Mouse (Mus musculus) bone marrow, adult 2 months (tissue): ENCODE data around the gene Zbtb45.

Source experiments
- CTCF ChIP-seq: fragments of 200-500 bp; IDR thresholded peaks from 2 replicates; pipeline ENCODE4 v1.5.1; 2011; ENCODE audit warnings: low read length, control low read depth; ENCODE audit not compliant: control insufficient read depth, insufficient read depth
- POLR2A ChIP-seq: fragments of 200-500 bp; IDR thresholded peaks from 2 replicates; pipeline ENCODE4 v1.6.1; 2011; ENCODE audit warnings: low read depth, mild to moderate bottlenecking, control low read depth, low read length, borderline replicate concordance; ENCODE audit not compliant: control insufficient read depth

DNA sequence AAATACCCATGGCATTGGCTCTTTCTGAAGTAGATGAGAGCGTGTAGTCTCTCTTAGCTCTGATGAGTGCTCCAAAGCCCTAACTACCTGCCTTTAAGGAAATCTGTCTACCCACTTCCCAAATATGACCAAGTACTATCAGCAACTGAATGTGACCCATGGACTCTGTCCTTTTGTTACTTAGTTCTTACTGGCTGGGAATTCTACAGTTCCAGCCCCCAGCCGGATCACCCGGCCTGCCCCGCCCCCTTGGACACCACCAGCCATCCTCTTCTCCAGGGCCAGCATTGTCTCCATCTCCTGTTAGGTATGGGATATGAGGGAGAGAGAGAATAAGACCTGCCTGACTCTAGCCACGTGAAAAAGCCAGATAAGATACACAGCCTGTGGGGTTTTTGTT, 11.8 kb downstream of the Zbtb45 start, which contains the start of gene Slc27a5:
- TF ChIP-seq CTCF (no peak), POLR2A (no peak)
